Mouse (Mus musculus): ENCODE results near the gene Strbp. TPM values are rescaled to one million over a fixed set of nuclear protein-coding genes. Genes with fewer than 3 reads are reported as not detected.

Strbp gene
- polyA plus RNA-seq, 1 experiment from 2014 or later: 142 TPM

GRCm38 (mm10) chr2:37735807-37736188 lies 32.1 kb upstream of the Strbp start:
- Histone ChIP-seq H3K4me3 (ENCODE audit: low read depth, low read length) (no peak overlapping the region), H3K36me3 (ENCODE audit: control insufficient read depth, insufficient read depth, low read length) (no peaks in the 10 kb centered on the region), H3K27me3 (ENCODE audit: control insufficient read depth, insufficient read depth, low read length) (no peaks in the 10 kb centered on the region), H3K9me3 (ENCODE audit: control insufficient read depth, low read length) (no peaks in the 10 kb centered on the region), H3K9ac (replicated peaks; ENCODE audit: low read depth, low read length) (no peak overlapping the region), H3K27ac (ENCODE audit: low read depth, low read length) (no peak overlapping the region), H3K4me2 (ENCODE audit: low read depth, low read length) (no peak overlapping the region; the same call in 1 of the 2 replicates), H3K4me1 (ENCODE audit: control insufficient read depth, insufficient read depth, low read length) (0 out of 2 replicates have a peak, but pooled peaks cover 5% of the 10 kb centered on the region)
- 74% methylated on average over 1 of the region's 1 CpGs for WGBS
- ATAC-seq (ENCODE audit: low read depth): no peak

- 0 out of 2 replicates have a peak, but pooled peaks cover 5% of the 10 kb centered on the region for H3K4me1 ChIP-seq (ENCODE audit: control insufficient read depth, insufficient read depth, low read length)
- H3K27ac ChIP-seq (ENCODE audit: low read depth, low read length): no peak overlapping the region
- H3K27me3 ChIP-seq (ENCODE audit: control insufficient read depth, insufficient read depth, low read length): no peaks in the 10 kb centered on the region
- H3K36me3 ChIP-seq (ENCODE audit: control insufficient read depth, insufficient read depth, low read length): no peaks in the 10 kb centered on the region
- no peak overlapping the region for H3K4me3 ChIP-seq (ENCODE audit: low read depth, low read length)
- H3K9me3 ChIP-seq (ENCODE audit: control insufficient read depth, low read length): no peaks in the 10 kb centered on the region
- peak overlapping the region; percentile 32 for H3K4me2 ChIP-seq (ENCODE audit: low read depth, low read length)
- 18% methylated on average over 17 of the region's 17 CpGs for WGBS
- ATAC-seq (ENCODE audit: low read depth): no peak; the same call in 1 of the 2 replicates
- no peak overlapping the region for H3K9ac ChIP-seq (replicated peaks; ENCODE audit: low read depth, low read length)
These were observed 31.5 kb upstream of the Strbp start for GRCm38 (mm10) chr2:37734979-37735806.

DNA sequence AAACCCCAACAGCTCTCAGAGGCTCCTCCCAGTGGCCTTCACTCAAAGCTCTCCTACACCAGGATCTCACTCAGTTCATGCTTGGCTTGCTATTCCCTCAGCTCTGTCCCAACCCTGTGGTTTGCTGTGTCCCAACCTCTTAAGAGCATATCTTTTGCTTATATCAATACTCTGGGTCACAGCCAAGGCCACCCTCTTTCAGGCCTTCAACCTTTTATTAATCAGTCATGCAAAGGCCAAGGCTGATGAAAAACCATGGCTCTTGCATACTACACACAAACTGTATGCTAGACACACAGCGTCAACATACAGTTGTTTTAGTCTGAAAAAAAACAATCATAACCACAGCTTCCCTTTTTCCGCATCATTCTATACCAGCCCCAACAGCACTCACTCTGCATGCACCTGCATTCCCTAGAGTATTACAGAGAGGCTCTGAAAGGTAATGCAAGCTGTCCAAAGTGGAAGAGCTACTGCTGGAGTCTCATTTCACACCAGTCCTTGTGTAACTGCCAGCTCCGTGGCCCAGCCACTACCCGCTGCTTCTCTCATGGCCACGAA lies 27.7 kb upstream of the Strbp start:
- Histone ChIP-seq H3K27me3 (ENCODE audit: control insufficient read depth, insufficient read depth, low read length) (no peaks in the 10 kb centered on the region), H3K27ac (ENCODE audit: low read depth, low read length) (no peak overlapping the region), H3K9me3 (ENCODE audit: control insufficient read depth, low read length) (no peaks in the 10 kb centered on the region), H3K9ac (replicated peaks; ENCODE audit: low read depth, low read length) (no peak overlapping the region), H3K36me3 (ENCODE audit: control insufficient read depth, insufficient read depth, low read length) (no peaks in the 10 kb centered on the region), H3K4me2 (ENCODE audit: low read depth, low read length) (no peak overlapping the region), H3K4me1 (ENCODE audit: control insufficient read depth, insufficient read depth, low read length) (0 out of 2 replicates have a peak, but pooled peaks cover 5% of the 10 kb centered on the region), H3K4me3 (ENCODE audit: low read depth, low read length) (no peak overlapping the region)
- no peak for ATAC-seq (ENCODE audit: low read depth)
- 90% methylated on average over 5 of the region's 5 CpGs for WGBS

DNA sequence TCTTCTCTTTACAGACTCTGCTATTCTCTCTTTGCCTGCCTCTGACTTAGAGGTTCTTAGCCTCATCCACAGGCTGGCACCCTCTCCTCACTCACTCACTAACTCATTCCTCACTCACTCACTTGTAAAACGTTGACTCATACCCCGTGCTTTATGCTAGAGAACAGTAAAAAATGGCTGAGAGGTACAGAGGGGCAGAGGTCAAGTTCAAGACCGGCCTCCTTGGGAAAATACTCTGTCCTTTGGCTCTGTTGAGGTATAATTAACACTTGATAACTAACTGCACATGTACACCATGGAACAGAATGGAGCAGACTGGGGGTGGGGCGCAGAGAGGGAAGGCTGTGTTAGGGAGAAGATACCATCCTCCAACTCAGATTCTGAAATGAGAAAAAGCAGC lies 20.6 kb upstream of the Strbp start:
- H3K36me3 ChIP-seq (ENCODE audit: control insufficient read depth, insufficient read depth, low read length): no peaks in the 10 kb centered on the region
- no peaks in the 10 kb centered on the region for H3K27me3 ChIP-seq (ENCODE audit: control insufficient read depth, insufficient read depth, low read length)
- H3K4me2 ChIP-seq (ENCODE audit: low read depth, low read length): no peak overlapping the region
- 77% methylated on average over 4 of the region's 4 CpGs for WGBS
- H3K4me3 ChIP-seq (ENCODE audit: low read depth, low read length): no peak overlapping the region
- no peak overlapping the region for H3K9ac ChIP-seq (replicated peaks; ENCODE audit: low read depth, low read length)
- H3K27ac ChIP-seq (ENCODE audit: low read depth, low read length): no peak overlapping the region
- ATAC-seq (ENCODE audit: low read depth): no peak
- no peaks in the 10 kb centered on the region for H3K9me3 ChIP-seq (ENCODE audit: control insufficient read depth, low read length)
- no peaks in the 10 kb centered on the region for H3K4me1 ChIP-seq (ENCODE audit: control insufficient read depth, insufficient read depth, low read length)

DNA sequence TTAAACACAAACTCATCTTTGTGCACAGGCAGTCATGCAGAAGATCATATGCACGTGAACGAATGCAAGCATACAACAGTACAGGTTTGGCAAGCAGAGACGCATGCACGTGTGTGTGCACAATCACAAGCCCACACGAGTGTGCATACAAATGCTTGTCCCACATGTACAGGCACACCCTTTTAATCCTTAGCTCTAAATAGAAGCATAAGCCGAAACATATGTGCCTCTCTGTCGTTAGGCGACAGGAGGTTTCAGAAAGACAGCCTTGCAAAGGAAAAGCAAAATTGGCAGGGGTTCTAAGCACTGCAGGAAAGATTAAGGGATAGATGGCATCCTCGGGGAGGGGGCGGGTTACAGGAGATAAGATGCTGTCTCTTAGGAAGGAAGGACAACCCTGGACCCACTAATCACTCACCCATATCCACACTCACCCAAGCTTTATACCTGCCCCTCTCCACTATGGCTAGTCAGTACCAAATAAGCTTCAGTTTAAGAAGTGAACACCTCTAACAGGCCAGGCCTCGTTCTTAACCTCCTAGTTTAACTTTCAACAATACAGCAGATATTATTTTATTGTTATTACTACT lies 19.9 kb upstream of the Strbp start:
- H3K9ac ChIP-seq (replicated peaks; ENCODE audit: low read depth, low read length): no peak overlapping the region
- H3K9me3 ChIP-seq (ENCODE audit: control insufficient read depth, low read length): no peaks in the 10 kb centered on the region
- no peak for ATAC-seq (ENCODE audit: low read depth)
- no peaks in the 10 kb centered on the region for H3K36me3 ChIP-seq (ENCODE audit: control insufficient read depth, insufficient read depth, low read length)
- no peaks in the 10 kb centered on the region for H3K4me1 ChIP-seq (ENCODE audit: control insufficient read depth, insufficient read depth, low read length)
- no peaks in the 10 kb centered on the region for H3K27me3 ChIP-seq (ENCODE audit: control insufficient read depth, insufficient read depth, low read length)
- WGBS: 71% methylated on average over 11 of the region's 11 CpGs
- no peak overlapping the region for H3K4me3 ChIP-seq (ENCODE audit: low read depth, low read length)
- H3K4me2 ChIP-seq (ENCODE audit: low read depth, low read length): no peak overlapping the region
- H3K27ac ChIP-seq (ENCODE audit: low read depth, low read length): no peak overlapping the region

- no peak for ATAC-seq (ENCODE audit: low read depth)
- WGBS: 80% methylated on average over 14 of the region's 14 CpGs
- no peak overlapping the region for H3K9ac ChIP-seq (replicated peaks; ENCODE audit: low read depth, low read length)
These were observed 19.2 kb upstream of the Strbp start for GRCm38 (mm10) chr2:37722674-37723465.

GRCm38 (mm10) chr2:37716266-37716665 lies 12.6 kb upstream of the Strbp start:
- no peak overlapping the region for H3K27ac ChIP-seq (ENCODE audit: low read depth, low read length)
- no peak overlapping the region for H3K4me2 ChIP-seq (ENCODE audit: low read depth, low read length)
- H3K4me1 ChIP-seq (ENCODE audit: control insufficient read depth, insufficient read depth, low read length): no peaks in the 10 kb centered on the region
- no peak for ATAC-seq (ENCODE audit: low read depth)
- no peak overlapping the region for H3K9ac ChIP-seq (replicated peaks; ENCODE audit: low read depth, low read length)
- no peaks in the 10 kb centered on the region for H3K9me3 ChIP-seq (ENCODE audit: control insufficient read depth, low read length)
- no peak overlapping the region for H3K4me3 ChIP-seq (ENCODE audit: low read depth, low read length)
- H3K36me3 ChIP-seq (ENCODE audit: control insufficient read depth, insufficient read depth, low read length): no peaks in the 10 kb centered on the region
- no peaks in the 10 kb centered on the region for H3K27me3 ChIP-seq (ENCODE audit: control insufficient read depth, insufficient read depth, low read length)
- WGBS: 90% methylated on average over 6 of the region's 6 CpGs

More at GRCm38 (mm10) chr2:37722674-37723465, 19.2 kb upstream of the Strbp start:
- no peak overlapping the region for H3K4me3 ChIP-seq (ENCODE audit: low read depth, low read length)
- no peaks in the 10 kb centered on the region for H3K9me3 ChIP-seq (ENCODE audit: control insufficient read depth, low read length)
- H3K4me1 ChIP-seq (ENCODE audit: control insufficient read depth, insufficient read depth, low read length): no peaks in the 10 kb centered on the region
- no peak overlapping the region for H3K4me2 ChIP-seq (ENCODE audit: low read depth, low read length)
- H3K36me3 ChIP-seq (ENCODE audit: control insufficient read depth, insufficient read depth, low read length): no peaks in the 10 kb centered on the region
- no peaks in the 10 kb centered on the region for H3K27me3 ChIP-seq (ENCODE audit: control insufficient read depth, insufficient read depth, low read length)
- no peak overlapping the region for H3K27ac ChIP-seq (ENCODE audit: low read depth, low read length)

DNA sequence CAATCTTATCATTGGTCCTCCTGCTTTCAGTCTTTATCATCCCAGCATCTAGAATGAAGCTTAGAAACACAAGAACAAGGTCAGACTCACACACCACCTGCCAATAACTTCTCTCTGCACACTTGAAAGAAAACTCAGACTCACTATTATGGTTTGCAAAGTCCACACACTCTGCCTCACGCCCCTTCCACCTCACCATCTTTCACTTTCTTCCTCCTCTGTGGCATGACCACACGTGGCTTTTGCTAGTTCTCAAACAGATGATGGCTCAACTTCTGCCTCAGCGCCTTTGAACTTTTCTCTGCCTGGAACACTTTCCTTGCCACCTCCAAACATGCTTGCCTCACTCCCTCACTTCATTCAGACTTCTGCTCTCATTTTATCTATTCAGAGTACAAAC lies 11.7 kb upstream of the Strbp start:
- Histone ChIP-seq H3K36me3 (ENCODE audit: control insufficient read depth, insufficient read depth, low read length) (no peaks in the 10 kb centered on the region), H3K27ac (ENCODE audit: low read depth, low read length) (no peak overlapping the region), H3K9ac (replicated peaks; ENCODE audit: low read depth, low read length) (no peak overlapping the region), H3K4me3 (ENCODE audit: low read depth, low read length) (no peak overlapping the region), H3K9me3 (ENCODE audit: control insufficient read depth, low read length) (no peaks in the 10 kb centered on the region), H3K27me3 (ENCODE audit: control insufficient read depth, insufficient read depth, low read length) (no peaks in the 10 kb centered on the region), H3K4me1 (ENCODE audit: control insufficient read depth, insufficient read depth, low read length) (no peaks in the 10 kb centered on the region), H3K4me2 (ENCODE audit: low read depth, low read length) (no peak overlapping the region)
- WGBS: 88% methylated on average over 3 of the region's 3 CpGs
- ATAC-seq (ENCODE audit: low read depth): no peak

Measured in neural tube, embryonic 14.5 days (tissue).